Mouse (Mus musculus) spleen, postnatal 10 days (tissue): Measurements from ENCODE around the gene Rbm24.

Experiments used
- DNase-seq, 2 experiments: peaks; one replicate each; pipeline ENCODE4 v3.0.0; 2021 to 2022; ENCODE audit warnings: low spot score in 2 of 2

Gene Rbm24

DNA sequence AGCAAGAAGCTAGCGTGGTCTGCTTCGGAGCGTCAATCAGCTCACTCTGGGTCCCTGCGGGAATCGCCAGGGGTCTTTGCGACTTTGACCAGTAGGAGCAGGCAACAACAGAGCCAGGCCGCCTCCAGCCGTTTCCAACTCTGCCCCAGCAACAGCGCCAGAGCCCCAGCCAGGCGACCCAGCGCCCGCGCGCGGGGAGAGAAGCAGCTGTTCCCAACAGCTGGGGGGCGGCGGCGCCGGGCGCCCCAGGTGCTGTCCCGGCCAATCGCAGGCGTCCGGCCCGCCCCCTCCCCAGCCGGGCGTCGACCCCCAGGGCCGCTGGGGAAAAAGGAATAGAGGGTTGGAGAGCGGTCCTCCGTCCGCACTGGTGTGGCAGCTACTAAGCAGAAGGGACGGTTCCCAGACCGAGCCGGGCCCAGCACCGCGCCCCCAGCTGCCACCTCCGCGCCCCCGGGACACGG lies at the start of gene Rbm24:
Gene Rbm24, plus strand, starts transcription at position 294 of the 461 bp plus-strand sequence.
- DNase-seq = peak; percentile 18 to 46

DNA sequence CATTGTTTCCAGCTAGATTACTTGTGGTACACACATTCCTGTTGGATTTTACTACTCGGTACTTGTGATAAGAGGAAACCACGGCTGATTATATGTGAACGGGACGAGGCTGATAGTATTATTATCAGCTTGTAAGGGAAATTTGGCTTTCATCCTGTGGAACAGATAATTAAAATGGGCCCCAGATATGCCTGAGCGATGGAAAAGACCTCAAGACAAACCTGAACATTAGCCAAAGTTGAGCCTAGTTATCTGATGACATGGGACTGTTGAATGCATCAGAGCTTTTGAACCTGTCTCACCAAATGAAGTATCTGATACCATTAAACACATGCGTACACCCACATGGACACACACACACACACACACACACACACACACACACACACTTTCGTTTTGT lies 45.4 kb upstream of the Rbm24 start:
- DNase-seq = no peak

DNA sequence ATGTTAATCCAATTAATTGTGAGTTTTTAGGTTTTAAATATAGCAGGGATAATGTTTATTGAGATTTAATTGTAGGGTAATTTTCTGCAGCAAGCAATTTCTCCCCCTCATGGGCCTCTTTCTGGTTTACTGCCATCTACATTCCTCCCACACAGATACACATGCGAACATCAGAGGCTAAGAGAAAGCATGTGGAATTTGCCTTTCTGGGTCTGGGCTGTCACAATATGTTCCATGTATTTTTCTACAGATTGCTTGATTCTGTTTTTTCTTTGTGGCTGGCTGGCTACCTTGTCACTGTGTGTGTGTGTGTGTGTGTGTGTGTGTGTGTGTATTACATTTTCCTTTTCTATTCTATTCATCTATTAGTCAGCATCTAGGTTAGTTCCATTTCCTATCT lies 42.9 kb upstream of the Rbm24 start:
- DNase-seq = no peak

DNA sequence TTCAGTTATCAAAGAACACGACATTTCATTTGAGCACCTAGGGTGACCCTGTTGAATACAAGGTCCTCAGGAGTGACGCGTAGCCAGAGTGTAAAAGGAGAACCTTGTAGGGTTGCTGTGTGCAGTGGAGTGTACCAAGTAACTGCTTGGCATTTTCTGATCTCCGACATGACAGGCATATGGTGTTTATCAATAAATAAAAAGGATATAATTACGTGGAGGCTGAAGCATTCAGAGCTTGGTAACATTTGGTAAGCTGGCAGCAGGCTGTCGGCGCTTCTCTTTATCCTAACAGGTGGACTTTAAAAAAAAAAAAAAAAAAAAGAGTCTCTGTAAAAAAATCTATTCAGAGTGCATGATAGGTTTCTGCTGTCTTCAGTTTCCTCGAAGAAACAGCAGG lies 30.8 kb upstream of the Rbm24 start:
- no peak for DNase-seq

DNA sequence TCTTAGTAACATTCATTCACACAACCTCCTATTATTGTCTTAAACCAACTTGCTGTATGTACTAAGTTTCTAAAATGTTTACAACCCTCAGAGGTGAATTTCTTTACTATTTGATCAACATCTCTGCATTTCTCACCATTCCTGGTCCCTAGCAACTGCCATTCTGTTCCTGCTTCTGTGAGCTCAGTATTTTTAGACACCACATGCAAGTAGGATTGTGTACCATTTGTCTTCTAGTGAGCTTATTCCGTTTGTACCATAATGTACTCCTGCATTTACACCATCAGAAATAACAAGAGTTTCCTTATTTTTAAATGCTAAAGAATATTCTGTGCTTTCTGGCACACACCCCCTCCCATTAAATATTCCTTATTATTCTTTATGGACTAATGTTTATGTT lies 26.6 kb upstream of the Rbm24 start:
- no peak for DNase-seq

DNA sequence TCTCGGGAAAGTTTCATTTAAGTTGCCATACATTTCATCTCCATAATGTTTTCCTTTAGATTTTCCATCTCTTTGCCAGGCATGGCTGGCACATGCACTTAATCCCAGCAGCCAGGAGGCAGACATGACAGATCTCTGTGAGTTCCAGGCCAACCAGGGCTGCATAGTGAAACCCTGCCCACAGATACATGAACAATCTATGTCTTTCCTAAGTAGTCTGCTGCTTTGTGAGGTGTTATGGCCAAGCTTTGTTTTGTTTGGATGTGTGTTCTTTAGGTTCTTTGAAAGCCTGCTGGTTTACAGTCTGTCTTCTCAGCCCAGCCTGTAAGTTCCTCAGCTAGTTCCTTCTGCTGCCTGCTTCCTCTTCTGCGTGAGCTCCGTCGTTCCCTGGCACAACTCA lies 25.3 kb upstream of the Rbm24 start:
- DNase-seq = no peak

DNA sequence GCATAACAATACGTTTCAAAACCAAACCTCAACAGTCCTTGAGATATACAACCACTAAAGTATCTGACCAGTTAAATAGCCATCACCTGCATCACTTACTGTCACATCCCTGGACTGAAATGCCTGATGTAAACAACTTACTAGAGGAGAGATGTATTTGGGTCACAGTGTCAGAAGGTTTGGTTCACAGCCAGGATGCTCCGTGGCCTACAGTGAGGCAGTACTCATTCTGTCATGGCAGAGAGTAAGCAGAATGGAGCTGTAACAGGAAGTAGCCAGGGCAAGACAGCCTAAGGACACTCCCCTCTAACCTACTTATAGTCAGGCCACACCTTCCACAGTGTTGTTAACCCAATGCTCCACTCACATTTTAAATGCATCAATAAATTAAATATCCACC lies 24.3 kb upstream of the Rbm24 start:
- no peak for DNase-seq

DNA sequence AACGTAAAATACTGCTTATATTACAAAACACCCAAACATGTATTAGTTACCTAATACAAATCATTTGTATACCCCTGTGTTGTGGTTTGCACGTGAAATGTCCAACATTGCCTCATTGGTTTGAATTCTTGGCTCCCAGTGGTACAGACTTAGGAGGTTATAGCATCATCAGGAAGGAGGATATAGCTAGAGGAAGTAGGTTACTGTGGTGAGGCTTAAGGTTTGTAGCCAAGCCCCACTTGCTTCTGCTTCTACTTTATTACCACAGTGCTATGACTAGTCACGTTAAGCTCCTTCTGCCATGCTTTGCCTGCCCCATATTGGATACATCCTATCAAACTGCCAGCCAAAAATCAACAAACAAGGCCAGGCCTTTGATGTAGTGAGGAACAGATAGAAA lies 21.0 kb upstream of the Rbm24 start:
- no peak for DNase-seq

DNA sequence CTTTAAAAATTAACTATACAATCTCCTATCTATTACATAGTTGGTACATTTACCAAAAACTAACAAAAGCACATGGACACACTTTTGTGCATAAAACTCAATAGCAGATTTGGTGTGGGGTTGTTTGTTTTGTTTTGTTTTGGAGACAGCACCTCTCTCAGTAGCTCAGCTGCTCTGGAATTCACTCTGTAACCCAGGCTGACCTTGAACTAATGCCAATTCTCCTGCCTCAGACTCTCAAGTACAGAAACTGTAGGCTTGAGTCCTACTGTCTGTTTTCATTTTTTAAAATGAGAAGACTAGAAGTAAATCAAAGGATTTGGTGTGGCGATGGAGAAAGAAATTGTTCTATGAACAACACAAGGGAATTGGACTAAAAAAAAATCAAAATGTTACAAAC lies 11.1 kb upstream of the Rbm24 start:
- DNase-seq = no peak

DNA sequence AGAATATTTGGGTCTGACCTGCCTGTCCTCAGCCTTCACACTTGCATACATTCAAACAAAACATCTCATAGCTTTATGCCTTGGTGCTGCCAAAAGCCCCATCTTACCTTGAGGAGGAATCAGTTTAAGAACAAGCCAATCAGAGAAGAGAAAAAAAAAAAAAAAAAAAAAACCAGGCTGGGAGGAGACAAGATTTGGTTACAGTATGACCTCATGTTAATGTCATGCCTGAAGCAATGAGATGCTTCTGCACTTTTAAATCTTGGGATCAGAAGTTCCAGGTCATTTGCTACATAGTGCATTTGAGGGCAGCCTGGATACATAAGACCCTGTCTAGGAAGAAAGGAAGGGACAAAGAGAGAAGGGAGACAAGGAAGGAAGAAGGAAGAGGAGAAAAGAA lies 6.0 kb upstream of the Rbm24 start:
- DNase-seq = no peak

DNA sequence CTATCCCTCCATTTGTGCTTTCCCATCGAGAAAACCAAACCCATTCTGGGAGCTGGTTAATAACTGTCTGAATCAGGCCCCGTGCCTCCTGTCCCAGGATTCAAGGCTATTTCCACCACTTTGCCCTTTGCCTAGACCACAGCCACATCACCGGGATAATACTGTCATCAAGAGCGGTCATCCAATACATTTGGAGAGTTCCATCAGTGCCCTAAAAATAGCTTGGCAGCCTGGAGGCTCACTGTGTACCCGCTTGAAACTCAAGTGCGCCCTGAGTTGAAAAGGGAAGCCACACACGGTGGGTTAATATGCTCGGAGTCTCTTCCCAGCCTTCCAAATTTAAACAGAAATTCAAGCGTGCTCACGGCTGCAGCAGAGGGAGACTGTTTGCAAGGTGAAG lies 4.6 kb upstream of the Rbm24 start:
- no peak for DNase-seq

DNA sequence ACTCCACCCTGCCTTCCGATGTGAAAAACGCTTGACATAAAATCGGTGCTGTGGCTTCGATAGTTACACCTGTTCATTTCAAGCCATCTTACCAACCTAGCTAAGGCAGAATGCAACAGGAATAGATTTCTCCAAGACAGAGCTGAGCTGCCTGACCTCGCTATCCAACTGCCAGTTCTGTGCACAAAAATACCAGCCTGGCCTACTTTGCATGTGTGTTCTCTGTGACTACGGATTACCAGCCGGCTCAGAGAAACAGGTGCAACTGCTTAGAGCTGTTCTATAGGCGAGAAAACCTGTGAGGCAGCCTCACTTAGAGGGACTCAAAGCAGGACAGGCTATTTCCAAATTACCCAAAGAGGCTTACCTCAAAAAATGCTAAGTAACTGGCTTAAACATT lies 4.2 kb upstream of the Rbm24 start:
- no peak for DNase-seq

DNA sequence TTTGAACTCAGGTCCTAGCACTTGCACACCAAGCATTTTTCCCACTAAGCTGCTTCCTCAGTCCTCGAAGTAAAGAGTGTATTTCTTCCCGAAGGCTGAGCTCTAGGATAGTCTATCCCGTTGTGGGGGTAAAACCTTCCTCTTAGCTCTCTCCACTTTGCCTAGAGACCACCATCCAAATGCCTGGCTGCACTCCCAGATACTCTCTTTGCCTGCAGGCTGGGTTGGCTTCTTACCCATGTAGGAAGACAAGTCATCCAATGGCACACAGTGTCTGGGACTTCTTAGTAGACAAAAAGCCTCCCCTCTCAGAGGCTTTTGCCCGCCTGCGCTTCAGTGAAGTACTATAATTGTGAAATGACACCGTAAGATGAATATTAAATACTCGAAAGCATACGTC lies 2.2 kb upstream of the Rbm24 start:
- no peak for DNase-seq

DNA sequence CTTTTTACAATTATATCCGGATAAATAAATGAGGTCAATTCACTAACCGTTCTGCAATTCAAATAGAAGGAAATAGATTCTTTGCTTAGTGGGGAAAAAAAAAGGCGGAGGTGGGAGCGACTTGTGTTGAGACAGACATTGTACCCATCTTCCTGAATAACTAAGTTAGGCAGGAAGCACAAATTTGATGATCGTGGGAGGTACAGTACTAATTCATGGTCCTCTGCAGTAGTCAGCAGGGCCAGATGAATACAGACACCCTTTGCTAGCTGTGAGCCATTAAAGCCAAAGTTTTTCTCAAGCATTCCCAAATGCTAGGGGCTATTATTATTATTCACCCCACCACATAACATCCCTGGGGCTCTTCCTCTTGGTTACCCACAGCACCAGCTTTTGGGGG lies 640 bp upstream of the Rbm24 start:
- no peak for DNase-seq

DNA sequence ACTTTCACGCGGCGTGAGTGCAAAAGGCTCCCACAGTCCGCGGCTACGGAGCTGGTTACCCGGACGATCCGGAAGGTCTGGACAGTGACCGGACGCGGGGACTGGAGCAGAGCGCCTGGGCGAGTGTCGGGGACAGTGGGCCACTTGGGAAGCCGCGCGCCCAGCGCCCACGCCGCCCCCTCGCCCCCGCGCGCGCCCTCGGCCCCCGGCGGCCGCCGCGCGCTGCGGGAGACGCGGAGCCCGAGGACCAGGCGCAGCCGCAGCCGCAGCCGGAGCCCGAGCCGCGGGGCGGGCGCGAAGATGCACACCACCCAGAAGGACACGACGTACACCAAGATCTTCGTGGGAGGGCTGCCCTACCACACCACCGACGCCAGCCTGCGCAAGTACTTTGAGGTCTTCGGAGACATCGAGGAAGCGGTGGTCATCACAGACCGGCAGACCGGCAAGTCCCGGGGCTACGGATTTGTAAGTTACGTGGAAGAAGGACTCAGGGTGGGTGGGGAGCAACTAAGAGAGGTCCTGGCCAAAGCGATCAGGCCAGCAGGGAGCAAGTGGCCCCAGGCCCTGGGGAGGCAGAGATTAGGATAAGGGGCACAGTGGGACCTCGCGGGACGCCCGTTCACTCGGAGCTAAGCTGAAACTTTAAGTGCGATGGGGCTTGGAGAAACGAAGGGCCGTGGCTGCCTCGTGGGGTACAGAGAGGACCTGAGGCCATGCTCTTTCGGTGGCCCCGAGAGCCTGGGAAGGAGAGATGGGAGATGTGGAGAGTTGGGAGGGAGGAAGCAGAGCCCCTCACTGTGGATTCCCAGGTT lies 704 bp downstream of the Rbm24 start:
- DNase-seq = peak; percentile 6 to 25

DNA sequence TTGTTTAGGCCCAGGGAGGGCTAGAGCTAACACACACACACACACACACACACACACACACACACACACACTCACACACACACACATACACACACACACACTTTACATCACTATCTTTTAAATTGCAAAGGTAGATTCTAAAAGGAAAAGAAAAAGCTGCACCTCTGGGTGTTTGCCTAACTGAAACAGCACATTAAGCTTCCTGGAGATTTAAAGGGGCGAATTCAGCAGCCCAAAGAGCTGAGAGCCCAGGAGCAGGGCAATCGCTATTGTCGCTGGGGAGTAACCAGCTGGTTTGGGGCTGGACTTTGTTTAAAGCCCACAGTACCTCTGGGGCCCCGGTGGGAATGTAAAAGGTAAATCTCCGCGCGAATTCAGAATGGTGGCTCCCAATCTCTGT lies 1.4 kb downstream of the Rbm24 start:
- DNase-seq = no peak

DNA sequence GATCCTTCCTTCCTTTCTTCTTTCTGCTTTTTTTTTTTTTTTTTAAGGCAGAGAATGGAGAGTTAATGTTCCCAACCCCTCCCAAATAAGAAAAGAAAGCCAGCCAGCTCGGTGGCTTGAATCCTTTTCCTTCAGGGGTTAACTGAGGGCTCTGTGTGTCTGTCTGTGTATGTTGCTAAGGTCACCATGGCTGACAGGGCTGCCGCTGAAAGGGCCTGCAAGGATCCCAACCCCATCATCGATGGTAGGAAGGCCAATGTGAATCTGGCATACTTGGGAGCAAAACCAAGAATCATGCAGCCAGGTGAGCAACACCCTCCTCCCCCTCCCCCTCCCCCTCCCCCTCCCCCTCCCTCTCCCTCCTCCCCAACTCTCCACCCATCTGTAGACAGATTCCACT lies 1.9 kb downstream of the Rbm24 start:
- DNase-seq = no peak

DNA sequence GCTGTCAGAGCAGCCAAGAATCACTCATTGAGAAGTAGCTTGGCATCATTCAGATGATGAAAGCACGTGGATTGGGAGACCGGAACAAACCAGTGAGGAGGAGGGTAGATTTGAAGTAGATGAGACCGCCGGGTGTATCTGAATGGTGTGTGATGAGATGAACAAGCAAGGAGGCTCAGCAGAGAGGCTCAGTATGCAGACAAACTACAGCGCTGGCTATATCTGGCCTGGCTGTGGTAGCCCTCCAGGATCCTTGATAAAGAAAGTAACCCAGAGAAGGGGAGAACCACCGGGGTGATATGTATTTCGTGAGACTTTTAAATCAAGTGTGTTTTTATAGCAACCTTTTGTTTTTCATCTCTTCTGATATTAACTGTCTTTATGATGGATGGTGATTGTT lies 5.6 kb downstream of the Rbm24 start:
- no peak for DNase-seq

DNA sequence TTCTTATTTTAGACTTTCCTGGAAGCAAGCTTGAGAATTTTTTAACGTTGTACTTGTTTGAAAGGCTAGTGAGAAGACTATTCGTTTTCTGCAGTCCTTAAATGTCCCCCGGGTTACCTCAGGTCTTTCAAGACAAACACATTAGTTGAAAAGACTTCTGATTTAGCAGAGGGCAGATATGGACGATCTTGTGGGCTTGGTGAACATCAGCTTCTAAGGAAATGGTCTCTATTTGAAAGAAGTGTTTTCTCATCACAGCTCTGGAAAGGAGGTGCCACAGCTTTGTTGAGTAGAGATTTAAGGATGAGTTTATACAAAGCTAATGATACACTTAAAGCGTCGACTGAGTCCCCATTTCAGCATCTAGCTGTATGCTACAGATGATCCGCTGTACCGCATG lies 6.1 kb downstream of the Rbm24 start:
- no peak for DNase-seq

DNA sequence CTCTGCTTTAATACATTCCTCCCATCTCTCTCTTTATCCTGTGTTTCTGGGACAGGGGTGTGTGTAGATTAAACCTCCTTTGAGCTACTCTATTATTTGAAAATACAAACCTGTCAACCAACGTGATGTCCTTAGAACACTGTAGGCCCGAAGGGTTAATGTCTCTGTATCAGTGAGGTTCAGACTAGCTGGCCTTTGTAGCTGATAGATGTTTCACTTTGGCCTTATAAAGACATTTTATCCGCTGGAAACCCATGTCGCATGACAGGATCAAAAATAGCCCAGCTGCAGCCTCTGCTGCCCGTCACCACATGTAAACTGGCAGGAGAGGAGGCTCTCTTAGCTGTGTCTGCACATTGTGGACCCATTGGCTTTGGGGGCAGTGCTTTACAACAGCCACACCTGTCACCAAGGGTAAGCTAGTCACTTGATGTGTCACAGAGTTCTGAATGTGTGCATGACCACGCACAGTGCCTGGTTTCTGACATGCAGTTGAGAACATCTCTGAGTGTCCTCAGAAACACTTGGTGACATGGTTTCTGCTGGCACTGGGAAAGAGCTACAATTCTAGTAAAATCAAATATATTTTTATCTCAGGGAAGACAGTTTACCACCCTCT lies 8.5 kb downstream of the Rbm24 start:
- DNase-seq = no peak

DNA sequence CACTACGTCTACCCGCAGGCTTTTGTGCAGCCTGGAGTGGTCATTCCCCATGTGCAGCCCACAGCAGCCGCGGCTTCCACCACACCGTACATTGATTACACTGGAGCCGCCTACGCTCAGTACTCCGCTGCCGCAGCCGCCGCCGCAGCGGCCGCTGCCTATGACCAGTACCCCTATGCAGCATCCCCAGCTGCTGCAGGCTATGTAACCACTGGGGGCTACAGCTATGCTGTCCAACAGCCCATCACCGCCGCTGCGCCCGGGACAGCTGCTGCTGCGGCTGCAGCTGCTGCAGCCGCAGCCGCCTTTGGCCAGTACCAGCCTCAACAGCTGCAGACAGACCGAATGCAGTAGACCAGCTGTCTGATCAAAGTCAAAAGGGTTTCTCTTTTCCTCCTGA lies 10.7 kb downstream of the Rbm24 start:
- no peak for DNase-seq

DNA sequence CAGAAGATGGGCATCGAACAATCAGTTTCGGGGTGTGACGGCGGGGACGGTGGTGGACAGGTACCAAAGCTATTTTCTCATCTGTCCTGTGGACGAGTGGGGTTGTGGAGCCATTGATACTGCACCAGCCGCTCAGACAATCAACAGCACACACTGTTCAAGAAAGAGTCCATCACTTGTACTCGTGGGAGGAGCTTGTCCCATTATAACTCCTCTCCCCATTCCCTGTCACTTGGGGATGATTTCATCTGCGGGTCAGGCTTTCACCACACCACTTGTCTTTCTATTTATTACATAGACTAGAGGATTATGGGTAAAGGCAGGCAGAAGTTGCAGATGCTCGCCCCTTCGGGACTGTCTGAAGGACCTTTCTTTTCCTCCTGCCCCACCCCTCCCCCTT lies 11.6 kb downstream of the Rbm24 start:
- DNase-seq = no peak

DNA sequence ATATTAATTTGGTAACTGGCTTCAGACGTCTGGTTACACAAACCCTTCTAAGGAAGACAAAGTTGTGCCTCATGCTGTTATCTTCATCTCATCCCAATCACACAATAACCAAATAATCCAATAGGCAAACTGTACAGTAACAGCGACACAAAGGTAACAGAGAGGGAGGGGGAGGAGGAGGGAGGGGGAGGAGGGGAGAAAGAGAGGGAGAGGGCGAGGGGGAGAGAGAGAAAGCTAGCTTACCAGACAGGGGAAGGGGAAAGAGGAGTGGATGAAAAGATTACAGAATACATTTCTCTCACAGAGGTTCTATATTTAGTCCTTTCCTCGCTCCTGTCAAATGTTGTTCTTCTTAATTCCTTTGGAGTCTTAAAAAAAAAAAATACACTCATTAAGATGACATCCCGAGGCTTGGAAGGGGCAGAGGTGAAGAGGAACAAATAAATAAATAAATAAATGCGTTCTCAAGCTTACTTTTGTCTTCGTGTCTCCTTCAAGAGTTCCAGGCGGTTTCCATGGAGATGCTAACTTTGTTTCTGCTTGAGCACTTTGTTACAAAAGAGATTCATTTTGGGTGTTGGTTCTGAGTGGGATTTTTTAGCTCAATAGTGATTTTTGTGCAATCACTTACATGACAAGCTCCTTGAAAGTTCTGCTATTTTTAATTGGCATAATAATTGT lies 15.8 kb downstream of the Rbm24 start:
- DNase-seq = no peak
